Mouse (Mus musculus) midbrain, embryonic 10.5 days (tissue): ENCODE results near the gene Nmrk1. TPM values are rescaled to one million over a fixed set of nuclear protein-coding genes. Genes with fewer than 3 reads are reported as not detected.

Source experiments
- DNase-seq: peaks from one replicate; pipeline ENCODE4 v3.0.0-alpha.2; 2017; ENCODE audit warnings: low spot score
- H3K27ac ChIP-seq: fragments of 300-500 bp; sonication (generic); replicated peaks from 2 replicates; pipeline ENCODE4 v1.5.1; 2016; ENCODE audit warnings: mild to moderate bottlenecking
- H3K27me3 ChIP-seq: fragments of 300-500 bp; sonication (generic); 2 replicates; pipeline ENCODE4 v1.6.1; 2016; ENCODE audit warnings: low read depth, mild to moderate bottlenecking; ENCODE audit not compliant: poor library complexity, severe bottlenecking
- H3K36me3 ChIP-seq: fragments of 300-500 bp; sonication (generic); 2 replicates; pipeline ENCODE4 v1.6.1; 2016; ENCODE audit warnings: mild to moderate bottlenecking, moderate library complexity
- H3K4me1 ChIP-seq: fragments of 300-500 bp; sonication (generic); 2 replicates; pipeline ENCODE4 v1.6.1; 2016
- H3K4me3 ChIP-seq: fragments of 300-500 bp; sonication (generic); 2 replicates; pipeline ENCODE4 v1.5.1; 2016; ENCODE audit warnings: mild to moderate bottlenecking, moderate library complexity
- H3K9me3 ChIP-seq: fragments of 300-500 bp; sonication (generic); replicated peaks from 2 replicates; pipeline ENCODE4 v1.6.1; 2016; ENCODE audit warnings: mild to moderate bottlenecking
- WGBS: fragments of 180-500 bp; shearing (Covaris S2); methylation state at CpG from one replicate; pipeline ENCODE4 v1.1.7; 2016; 5-methylcytosine and 5-hydroxymethylcytosine counted together
- polyA plus RNA-seq: library from polyadenylated mRNA; unstranded; fragments of >200 nt; fragmentation: Nextera tagmentation; extraction: Ambion mirVana; gene quantifications from 2 replicates; pipeline ENCODE4 v1.2.1, GENCODE M21; 2016

Nmrk1 gene
- polyA plus RNA-seq, 1 experiment from 2014 or later = 7.2 TPM

DNA sequence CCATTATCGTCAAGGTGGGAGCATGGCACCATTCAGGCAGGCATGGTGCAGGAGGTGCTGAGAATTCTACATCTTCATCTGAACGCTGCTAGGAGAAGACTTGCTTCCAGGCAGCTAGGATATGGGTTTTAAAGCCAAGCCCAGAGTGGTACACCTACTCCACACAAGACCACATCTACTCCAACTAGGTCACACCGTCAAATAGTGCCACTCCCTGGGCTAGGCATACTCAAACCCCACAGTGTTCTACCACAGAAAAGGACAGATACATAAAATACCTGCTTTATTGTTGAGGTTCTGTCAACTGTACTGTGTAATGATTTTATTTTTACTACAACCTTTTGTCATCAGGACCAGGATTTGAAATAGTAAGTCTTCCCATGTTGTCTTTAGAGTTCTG lies 63.4 kb downstream of the Nmrk1 start:
- 94% methylated on average over 3 of the region's 3 CpGs for WGBS
- Histone ChIP-seq H3K9me3 (no peaks in the 10 kb centered on the region), H3K36me3 (peaks cover 35% of the 10 kb centered on the region), H3K4me1 (no peaks in the 10 kb centered on the region), H3K4me3 (no peak overlapping the region), H3K27me3 (no peaks in the 10 kb centered on the region), H3K27ac (no peak overlapping the region)
- DNase-seq = no peak

- Histone ChIP-seq H3K36me3 (peaks cover 35% of the 10 kb centered on the region), H3K27me3 (no peaks in the 10 kb centered on the region), H3K9me3 (no peaks in the 10 kb centered on the region), H3K27ac (no peak overlapping the region), H3K4me1 (no peaks in the 10 kb centered on the region), H3K4me3 (no peak overlapping the region)
- DNase-seq = no peak
- WGBS = 95% methylated on average over 1 of the region's 1 CpGs
Measured at GRCm38 (mm10) chr19:18695552-18695951, 63.8 kb downstream of the Nmrk1 start.

Other genes starting within 250 kb of the Nmrk1 start
- gene Ostf1, start 127 bp upstream of the Nmrk1 start, polyA plus RNA-seq = 47.9 and 49.7 TPM in 2 replicates
- 24.0 and 26.8 TPM in 2 replicates for gene Carnmt1, start 38.8 kb downstream of the Nmrk1 start, polyA plus RNA-seq
- 49.6 and 50.8 TPM in 2 replicates for gene D030056L22Rik, start 81.2 kb downstream of the Nmrk1 start, polyA plus RNA-seq
- gene Trpm6, start 118.0 kb downstream of the Nmrk1 start, polyA plus RNA-seq = 0.38 and 0.67 TPM in 2 replicates